Mouse (Mus musculus): ENCODE measurements around the gene Tmem140. TPM values are rescaled to one million over a fixed set of nuclear protein-coding genes. Genes with fewer than 3 reads are reported as not detected.

The Tmem140 gene
- polyA plus RNA-seq, 1 experiment, result 12.0 TPM

DNA sequence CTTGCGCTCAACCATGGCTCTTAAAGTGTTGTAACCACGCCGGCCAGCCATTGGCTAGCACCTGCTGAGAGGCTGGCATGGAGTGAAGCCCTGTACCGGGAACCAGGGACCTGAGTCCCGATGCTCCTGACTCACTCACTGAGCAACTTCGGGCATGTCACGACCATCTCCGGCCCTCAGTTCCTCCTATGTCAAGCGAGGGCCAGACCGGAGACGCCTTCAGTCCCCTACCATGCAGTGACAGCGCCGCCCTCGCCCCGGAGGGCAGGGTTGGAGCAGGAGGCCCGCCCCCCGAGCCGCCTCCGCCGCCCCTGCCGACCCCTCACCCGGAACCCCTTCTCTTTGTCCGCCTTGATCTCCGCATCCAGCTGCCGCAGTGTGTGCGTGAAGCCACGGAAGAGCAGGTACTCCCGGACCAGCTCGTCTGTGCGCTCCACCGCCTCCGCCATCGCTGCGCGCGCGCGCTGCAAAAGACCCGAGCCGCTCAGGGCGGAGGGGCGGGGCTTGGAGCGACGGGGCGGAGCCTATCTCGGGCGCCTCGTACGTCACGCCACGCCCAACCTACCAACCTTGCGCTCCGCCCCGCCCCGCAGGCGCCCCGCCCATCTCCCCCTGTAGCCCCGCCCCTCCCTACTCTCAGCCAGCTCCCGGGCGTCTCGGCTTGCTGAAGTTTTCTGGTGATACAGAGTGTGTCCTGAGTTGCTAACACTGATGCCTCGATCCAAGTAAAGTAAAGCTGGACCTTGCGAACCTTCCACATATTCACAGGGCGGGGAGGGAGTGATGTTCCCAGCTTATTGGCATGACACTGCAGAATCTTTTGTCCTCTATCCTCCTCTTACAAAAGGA lies 47.6 kb downstream of the Tmem140 start, which contains the start of gene Wdr91:
Gene Wdr91, minus strand, starts transcription at position 506 of the 849 bp plus-strand sequence.
- Histone ChIP-seq H3K4me3 (peak within 1 kb of the TSS; percentile 61), H3ac (ENCODE audit: control insufficient read depth, insufficient read length) (peak within 1 kb of the TSS; percentile 41), H3K27me3 (ENCODE audit: control insufficient read depth, insufficient read depth, insufficient read length) (no peaks in the 10 kb centered on the region), H3K79me2 (ENCODE audit: control insufficient read depth, insufficient read depth) (peaks cover 7% of the 10 kb centered on the region), H3K4me2 (ENCODE audit: low read depth) (peak within 1 kb of the TSS; percentile 84), H3K36me3 (ENCODE audit: control insufficient read depth, insufficient read depth) (peaks cover 3% of the 10 kb centered on the region)
- TF ChIP-seq TCF12 (IDR thresholded peaks at IDR 0.05; ENCODE audit: insufficient read depth, poor library complexity, severe bottlenecking) (no peak), POLR2AphosphoS2 (IDR thresholded peaks at IDR 0.05; ENCODE audit: insufficient read length, low read depth) (peak; percentile 81), SRF (IDR thresholded peaks at IDR 0.05; ENCODE audit: control insufficient read depth, insufficient read length, low read depth) (peak; percentile 37), TCF3 (IDR thresholded peaks at IDR 0.05; ENCODE audit: insufficient read length, low read depth) (no peak), MYOD1 (IDR thresholded peaks at IDR 0.05; ENCODE audit: control insufficient read depth in 1 of 3, insufficient read length in 2 of 3, low read depth in 2 of 3) (peak in 1 of 3 experiments; percentile 8), CEBPB (IDR thresholded peaks at IDR 0.05; ENCODE audit: insufficient read depth, poor library complexity, severe bottlenecking) (no peak), POLR2A (IDR thresholded peaks at IDR 0.05; ENCODE audit: insufficient read length, low read depth) (peak; percentile 88), REST (IDR thresholded peaks at IDR 0.05; ENCODE audit: insufficient read depth, insufficient read length) (no peak), MAX (IDR thresholded peaks at IDR 0.05; ENCODE audit: low read depth) (no peak)

DNA sequence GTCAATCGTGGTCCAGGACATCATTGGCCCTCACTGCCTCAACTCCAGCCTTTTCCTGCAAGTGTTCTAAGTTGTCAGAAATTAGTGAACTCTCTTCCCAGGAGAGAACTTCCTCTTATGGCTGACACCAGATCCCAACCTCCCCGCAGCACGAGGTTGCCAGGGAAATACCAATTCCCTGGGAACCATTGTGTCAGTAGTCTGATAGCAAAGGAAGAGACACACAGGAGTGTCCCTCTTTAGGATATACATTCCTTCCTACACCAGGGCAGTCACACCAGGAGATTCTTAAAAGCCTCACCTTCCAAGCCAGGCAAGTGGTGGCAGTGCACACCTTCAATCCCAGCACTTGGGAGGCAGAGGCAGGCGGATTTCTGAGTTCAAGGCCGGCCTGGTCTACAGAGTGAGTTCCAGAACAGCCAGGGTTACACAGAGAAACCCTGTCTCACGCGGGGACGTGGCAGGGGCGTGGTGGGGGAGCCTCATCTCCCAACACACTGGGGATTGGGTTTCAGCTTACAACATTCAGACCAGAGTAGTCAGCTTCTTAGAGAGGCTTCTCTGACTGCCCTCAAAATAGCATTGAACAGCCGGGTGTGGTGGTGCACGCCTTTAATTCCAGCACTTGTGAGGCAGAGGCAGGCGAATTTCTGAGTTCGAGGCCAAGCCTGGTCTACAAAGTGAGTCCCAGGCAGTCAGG lies 50.5 kb downstream of the Tmem140 start:
- H3K36me3 ChIP-seq (ENCODE audit: control insufficient read depth, insufficient read depth), result no peaks in the 10 kb centered on the region
- no peak overlapping the region for H3ac ChIP-seq (ENCODE audit: control insufficient read depth, insufficient read length)
- H3K27me3 ChIP-seq (ENCODE audit: control insufficient read depth, insufficient read depth, insufficient read length), result no peaks in the 10 kb centered on the region
- H3K4me2 ChIP-seq (ENCODE audit: low read depth), result no peak overlapping the region
- peaks cover 7% of the 10 kb centered on the region for H3K79me2 ChIP-seq (ENCODE audit: control insufficient read depth, insufficient read depth)
- TF ChIP-seq REST (IDR thresholded peaks at IDR 0.05; ENCODE audit: insufficient read depth, insufficient read length) (no peak), MYOD1 (IDR thresholded peaks at IDR 0.05; ENCODE audit: control insufficient read depth in 1 of 3, insufficient read length in 2 of 3, low read depth in 2 of 3) (no peak), POLR2A (IDR thresholded peaks at IDR 0.05; ENCODE audit: insufficient read length, low read depth) (no peak), USF1 (IDR thresholded peaks at IDR 0.05; ENCODE audit: low read depth) (no peak), MAX (IDR thresholded peaks at IDR 0.05; ENCODE audit: low read depth) (no peak), POLR2AphosphoS2 (IDR thresholded peaks at IDR 0.05; ENCODE audit: insufficient read length, low read depth) (no peak), CEBPB (IDR thresholded peaks at IDR 0.05; ENCODE audit: insufficient read depth, poor library complexity, severe bottlenecking) (no peak)
- no peak overlapping the region for H3K4me3 ChIP-seq

DNA sequence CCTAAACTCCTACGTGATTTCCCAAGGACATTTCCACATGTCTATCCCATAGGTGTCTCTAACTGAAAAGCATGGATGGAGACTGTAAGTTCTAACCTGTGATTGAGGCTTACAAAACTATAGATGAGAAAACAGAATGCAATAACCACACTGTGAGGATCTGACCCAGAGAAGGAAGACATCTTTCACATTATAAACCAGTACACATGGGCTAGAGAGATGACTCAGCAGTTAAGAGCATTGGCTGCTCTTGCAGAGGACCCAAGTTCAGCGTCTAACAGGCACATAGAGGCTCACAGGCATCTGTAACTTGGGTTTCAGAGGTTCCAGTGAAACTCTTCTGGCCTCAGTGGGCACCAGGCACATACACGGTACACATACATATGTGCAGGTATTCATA lies 51.5 kb downstream of the Tmem140 start:
- H3ac ChIP-seq (ENCODE audit: control insufficient read depth, insufficient read length), result no peak overlapping the region
- H3K79me2 ChIP-seq (ENCODE audit: control insufficient read depth, insufficient read depth), result peaks cover 7% of the 10 kb centered on the region
- H3K4me2 ChIP-seq (ENCODE audit: low read depth), result no peak overlapping the region
- H3K27me3 ChIP-seq (ENCODE audit: control insufficient read depth, insufficient read depth, insufficient read length), result no peaks in the 10 kb centered on the region
- no peak overlapping the region for H3K4me3 ChIP-seq
- no peak for TF ChIP-seq SRF (IDR thresholded peaks at IDR 0.05; ENCODE audit: control insufficient read depth, insufficient read length, low read depth)
- TF ChIP-seq E2F4 (IDR thresholded peaks at IDR 0.05; ENCODE audit: insufficient read depth), result no peak
- TF ChIP-seq MYOD1 (IDR thresholded peaks at IDR 0.05; ENCODE audit: control insufficient read depth in 1 of 3, insufficient read length in 2 of 3, low read depth in 2 of 3), result no peak
- no peak for TF ChIP-seq MYOG (IDR thresholded peaks at IDR 0.05; ENCODE audit: control insufficient read depth in 1 of 3, insufficient read depth in 1 of 3, insufficient read length in 2 of 3, low read depth in 2 of 3)
- TF ChIP-seq TCF12 (IDR thresholded peaks at IDR 0.05; ENCODE audit: insufficient read depth, poor library complexity, severe bottlenecking), result no peak
- TF ChIP-seq USF1 (IDR thresholded peaks at IDR 0.05; ENCODE audit: low read depth), result no peak
- no peak for TF ChIP-seq MAX (IDR thresholded peaks at IDR 0.05; ENCODE audit: low read depth)
- TF ChIP-seq TCF3 (IDR thresholded peaks at IDR 0.05; ENCODE audit: insufficient read length, low read depth), result no peak
- no peak for TF ChIP-seq POLR2A (IDR thresholded peaks at IDR 0.05; ENCODE audit: insufficient read length, low read depth)
- no peak for TF ChIP-seq POLR2AphosphoS2 (IDR thresholded peaks at IDR 0.05; ENCODE audit: insufficient read length, low read depth)
- no peak for TF ChIP-seq CEBPB (IDR thresholded peaks at IDR 0.05; ENCODE audit: insufficient read depth, poor library complexity, severe bottlenecking)
- no peak for TF ChIP-seq REST (IDR thresholded peaks at IDR 0.05; ENCODE audit: insufficient read depth, insufficient read length)
- H3K36me3 ChIP-seq (ENCODE audit: control insufficient read depth, insufficient read depth), result no peaks in the 10 kb centered on the region

DNA sequence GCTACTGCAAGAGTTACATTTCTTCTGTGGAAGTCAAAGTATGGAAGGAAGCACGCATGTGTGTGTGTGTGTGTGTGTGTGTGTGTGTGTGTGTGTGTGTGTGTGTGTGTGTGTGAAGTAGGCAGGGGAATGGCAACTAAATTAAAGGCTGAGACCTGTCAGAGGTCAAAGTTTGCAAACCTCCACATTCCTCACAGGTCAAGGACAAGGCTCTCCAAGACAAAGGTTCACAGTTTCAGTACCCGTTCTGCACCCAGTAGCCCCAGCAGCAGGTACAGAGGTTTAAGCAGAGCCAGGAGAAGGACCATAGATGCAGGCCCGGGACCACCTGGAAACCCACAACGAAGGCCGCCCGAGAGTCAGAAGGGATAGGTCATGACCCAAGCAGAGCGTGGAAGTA lies 56.2 kb downstream of the Tmem140 start:
- Histone ChIP-seq H3ac (ENCODE audit: control insufficient read depth, insufficient read length) (no peak overlapping the region), H3K36me3 (ENCODE audit: control insufficient read depth, insufficient read depth) (no peaks in the 10 kb centered on the region), H3K4me2 (ENCODE audit: low read depth) (no peak overlapping the region), H3K27me3 (ENCODE audit: control insufficient read depth, insufficient read depth, insufficient read length) (no peaks in the 10 kb centered on the region), H3K4me3 (no peak overlapping the region), H3K79me2 (ENCODE audit: control insufficient read depth, insufficient read depth) (no peaks in the 10 kb centered on the region)
- TF ChIP-seq MYOG (IDR thresholded peaks at IDR 0.05; ENCODE audit: control insufficient read depth in 1 of 3, insufficient read depth in 1 of 3, insufficient read length in 2 of 3, low read depth in 2 of 3) (no peak), SRF (IDR thresholded peaks at IDR 0.05; ENCODE audit: control insufficient read depth, insufficient read length, low read depth) (no peak), MYOD1 (IDR thresholded peaks at IDR 0.05; ENCODE audit: control insufficient read depth in 1 of 3, insufficient read length in 2 of 3, low read depth in 2 of 3) (no peak), E2F4 (IDR thresholded peaks at IDR 0.05; ENCODE audit: insufficient read depth) (no peak), TCF12 (IDR thresholded peaks at IDR 0.05; ENCODE audit: insufficient read depth, poor library complexity, severe bottlenecking) (no peak), CEBPB (IDR thresholded peaks at IDR 0.05; ENCODE audit: insufficient read depth, poor library complexity, severe bottlenecking) (no peak), USF1 (IDR thresholded peaks at IDR 0.05; ENCODE audit: low read depth) (no peak), POLR2AphosphoS2 (IDR thresholded peaks at IDR 0.05; ENCODE audit: insufficient read length, low read depth) (no peak), MAX (IDR thresholded peaks at IDR 0.05; ENCODE audit: low read depth) (no peak), POLR2A (IDR thresholded peaks at IDR 0.05; ENCODE audit: insufficient read length, low read depth) (no peak), TCF3 (IDR thresholded peaks at IDR 0.05; ENCODE audit: insufficient read length, low read depth) (no peak), REST (IDR thresholded peaks at IDR 0.05; ENCODE audit: insufficient read depth, insufficient read length) (no peak)
